Mouse (Mus musculus) layer of hippocampus, postnatal 10 days (tissue): ENCODE data around the gene Mad2l2. TPM values are rescaled to one million over a fixed set of nuclear protein-coding genes. Genes with fewer than 3 reads are reported as not detected.
"Not testable (repeated sequence)": the region's sequence is repeated elsewhere in the genome, so short reads cannot be mapped to it uniquely, and the experiment has no call there.

ENCODE experiments used
- DNase-seq, 2 experiments: peaks; one replicate each; pipeline ENCODE4 v3.0.0; 2021; ENCODE audit warnings: low spot score in 2 of 2
- microRNA-seq, 2 experiments: library from miRNA; unstranded; fragments of <30 nt; microRNA quantifications; one replicate each; pipeline ENCODE4 v1.2.0; 2021
- total RNA-seq, 2 experiments: library from RNA; stranded (reverse); gene quantifications; 2 replicates each; pipeline ENCODE4 v1.2.3; 2021

Gene Mad2l2
- total RNA-seq, 2 experiments from 2014 or later, result 24.1 to 26.5 TPM

- DNase-seq, result peak; percentile 61 to 72
These were observed 38.1 kb downstream of the Mad2l2 start for GRCm38 (mm10) chr4:148168287-148168686.

- DNase-seq, result no peak
These were observed 39.4 kb downstream of the Mad2l2 start for GRCm38 (mm10) chr4:148169586-148169985.

- peak; percentile 75 to 78 for DNase-seq
These were observed 40.7 kb downstream of the Mad2l2 start for GRCm38 (mm10) chr4:148170842-148171241.

- DNase-seq, result no peak
These were observed 41.1 kb downstream of the Mad2l2 start for GRCm38 (mm10) chr4:148171261-148171660.

- peak; percentile 45 to 53 for DNase-seq
These were observed 43.8 kb downstream of the Mad2l2 start for GRCm38 (mm10) chr4:148173811-148174494.

GRCm38 (mm10) chr4:148174495-148174862 lies 44.3 kb downstream of the Mad2l2 start:
- no peak for DNase-seq

- not testable (repeated sequence) for DNase-seq
These were observed 46.4 kb downstream of the Mad2l2 start for GRCm38 (mm10) chr4:148176603-148177002.

GRCm38 (mm10) chr4:148177716-148178115 lies 47.5 kb downstream of the Mad2l2 start:
- no peak for DNase-seq

- no peak for DNase-seq
These were observed 51.3 kb downstream of the Mad2l2 start for GRCm38 (mm10) chr4:148181483-148181882.

GRCm38 (mm10) chr4:148182363-148182762 lies 52.2 kb downstream of the Mad2l2 start:
- DNase-seq, result no peak

- no peak for DNase-seq
These were observed 54.4 kb downstream of the Mad2l2 start for GRCm38 (mm10) chr4:148184564-148184963.

- DNase-seq, result no peak
These were observed 55.6 kb downstream of the Mad2l2 start for GRCm38 (mm10) chr4:148185819-148186218.

- DNase-seq, result not testable (repeated sequence)
These were observed 58.6 kb downstream of the Mad2l2 start for GRCm38 (mm10) chr4:148188767-148189166.

- DNase-seq, result no peak
These were observed 62.6 kb downstream of the Mad2l2 start for GRCm38 (mm10) chr4:148192707-148193245.

GRCm38 (mm10) chr4:148194400-148194799 lies 64.2 kb downstream of the Mad2l2 start:
- no peak for DNase-seq

Small RNA genes lying within 50 kb of the gene (microRNA-seq; reads per million reads assigned to microRNA genes)
- gene Mir7022, result 0.20 to 0.22 reads per million in 2 experiments

Other genes starting within 250 kb of the Mad2l2 start
- 100 to 1,000 TPM; 149 to 175 TPM for gene Mfn2, start 225.7 kb upstream of the Mad2l2 start, total RNA-seq
- 10 to 100 TPM; 24.0 to 26.0 TPM for gene Plod1, start 193.6 kb upstream of the Mad2l2 start, total RNA-seq
- gene 2510039O18Rik, start 189.5 kb upstream of the Mad2l2 start, total RNA-seq, result 10 to 100 TPM; 29.0 to 29.3 TPM
- gene Nppb, start 144.6 kb upstream of the Mad2l2 start, total RNA-seq, result not detected
- under 1 TPM in 1 of 2 experiments, not detected in 1; 0.43 TPM for gene Nppa, start 129.7 kb upstream of the Mad2l2 start, total RNA-seq
- 10 to 100 TPM; 67.8 to 70.3 TPM for gene Clcn6, start 91.6 kb upstream of the Mad2l2 start, total RNA-seq
- 10 to 100 TPM; 23.3 to 24.9 TPM for gene Mthfr, start 91.3 kb upstream of the Mad2l2 start, total RNA-seq
- gene Agtrap, start 42.4 kb upstream of the Mad2l2 start, total RNA-seq, result 1 to 10 TPM; 5.5 to 7.3 TPM
- 10 to 100 TPM in 1 of 2 experiments, 1 to 10 TPM in 1; 9.9 to 10.8 TPM for gene Draxin, start 314 bp downstream of the Mad2l2 start, total RNA-seq
- gene Fbxo6, start 21.8 kb downstream of the Mad2l2 start, total RNA-seq, result 10 to 100 TPM; 22.6 to 26.3 TPM
- 10 to 100 TPM; 86.6 to 87.7 TPM for gene Fbxo44, start 30.1 kb downstream of the Mad2l2 start, total RNA-seq
- 10 to 100 TPM; 45.9 to 49.7 TPM for gene Fbxo2, start 30.2 kb downstream of the Mad2l2 start, total RNA-seq
- gene Disp3, start 157.6 kb downstream of the Mad2l2 start, total RNA-seq, result 10 to 100 TPM; 19.7 to 24.9 TPM